Mouse (Mus musculus): ENCODE results near the gene Btbd35f23.
"Not testable (repeated sequence)": the region's sequence is repeated elsewhere in the genome, so short reads cannot be mapped to it uniquely, and the experiment has no call there.

The Btbd35f23 gene

GRCm38 (mm10) chrX:3076575-3076974 lies at the start of gene Btbd35f23:
Btbd35f23 (plus strand) TSS chrX:3076875.
- DNase-seq (ENCODE audit: low read depth, low spot score), result not testable (repeated sequence)
